Mouse (Mus musculus): ENCODE measurements around the gene Tuba1b. TPM values are rescaled to one million over a fixed set of nuclear protein-coding genes. Genes with fewer than 3 reads are reported as not detected.
"Not testable (repeated sequence)": the region's sequence is repeated elsewhere in the genome, so short reads cannot be mapped to it uniquely, and the experiment has no call there.

Tuba1b gene
- polyA plus RNA-seq, 1 experiment from 2014 or later, result 435 TPM

- no peak overlapping the region for H3K9ac ChIP-seq (ENCODE audit: low read depth, low read length)
- WGBS, result 73% methylated on average over 14 of the region's 14 CpGs
- H3K4me1 ChIP-seq (replicated peaks; ENCODE audit: control insufficient read depth, insufficient read depth, low read length), result no peaks in the 10 kb centered on the region
- H3K36me3 ChIP-seq (ENCODE audit: control insufficient read depth, insufficient read depth), result no peaks in the 10 kb centered on the region
- ATAC-seq, result no peak
- no peak overlapping the region for H3K27ac ChIP-seq (ENCODE audit: low read depth, low read length)
- no peak overlapping the region for H3K4me3 ChIP-seq (ENCODE audit: low read depth, low read length)
- H3K9me3 ChIP-seq (ENCODE audit: control insufficient read depth), result no peaks in the 10 kb centered on the region
- H3K4me2 ChIP-seq (replicated peaks; ENCODE audit: low read depth), result no peak overlapping the region
- no peaks in the 10 kb centered on the region for H3K27me3 ChIP-seq (replicated peaks; ENCODE audit: control insufficient read depth, insufficient read depth, low read length)
- no peak for TF ChIP-seq CTCF (IDR thresholded peaks at IDR 0.05; ENCODE audit: low read depth)
These were observed 43.5 kb upstream of the Tuba1b start for GRCm38 (mm10) chr15:98977759-98978408.

GRCm38 (mm10) chr15:98976763-98977758 is 42.7 kb upstream of the Tuba1b start:
- Histone ChIP-seq H3K4me2 (replicated peaks; ENCODE audit: low read depth) (no peak overlapping the region), H3K9ac (ENCODE audit: low read depth, low read length) (no peak overlapping the region)
- no peak for ATAC-seq

GRCm38 (mm10) chr15:98973015-98973614 is 38.8 kb upstream of the Tuba1b start:
- Histone ChIP-seq H3K27me3 (replicated peaks; ENCODE audit: control insufficient read depth, insufficient read depth, low read length) (no peaks in the 10 kb centered on the region), H3K9me3 (ENCODE audit: control insufficient read depth) (no peaks in the 10 kb centered on the region), H3K9ac (ENCODE audit: low read depth, low read length) (no peak overlapping the region), H3K36me3 (ENCODE audit: control insufficient read depth, insufficient read depth) (no peaks in the 10 kb centered on the region), H3K4me3 (ENCODE audit: low read depth, low read length) (no peak overlapping the region), H3K4me2 (replicated peaks; ENCODE audit: low read depth) (no peak overlapping the region), H3K4me1 (replicated peaks; ENCODE audit: control insufficient read depth, insufficient read depth, low read length) (no peaks in the 10 kb centered on the region), H3K27ac (ENCODE audit: low read depth, low read length) (no peak overlapping the region)
- 79% methylated on average over 9 of the region's 9 CpGs for WGBS
- TF ChIP-seq CTCF (IDR thresholded peaks at IDR 0.05; ENCODE audit: low read depth), result no peak
- ATAC-seq, result no peak

More at GRCm38 (mm10) chr15:98976763-98977758, 42.7 kb upstream of the Tuba1b start:
- no peaks in the 10 kb centered on the region for H3K9me3 ChIP-seq (ENCODE audit: control insufficient read depth)
- H3K27me3 ChIP-seq (replicated peaks; ENCODE audit: control insufficient read depth, insufficient read depth, low read length), result no peaks in the 10 kb centered on the region
- H3K36me3 ChIP-seq (ENCODE audit: control insufficient read depth, insufficient read depth), result no peaks in the 10 kb centered on the region
- no peak overlapping the region for H3K27ac ChIP-seq (ENCODE audit: low read depth, low read length)
- TF ChIP-seq CTCF (IDR thresholded peaks at IDR 0.05; ENCODE audit: low read depth), result no peak
- H3K4me3 ChIP-seq (ENCODE audit: low read depth, low read length), result no peak overlapping the region
- no peaks in the 10 kb centered on the region for H3K4me1 ChIP-seq (replicated peaks; ENCODE audit: control insufficient read depth, insufficient read depth, low read length)
- WGBS, result 73% methylated on average over 21 of the region's 21 CpGs

GRCm38 (mm10) chr15:98971576-98972320 is 37.4 kb upstream of the Tuba1b start:
- 60% methylated on average over 15 of the region's 15 CpGs for WGBS
- not testable (repeated sequence) for H3K27ac ChIP-seq (ENCODE audit: low read depth, low read length); H3K9me3 ChIP-seq (ENCODE audit: control insufficient read depth); H3K4me1 ChIP-seq (replicated peaks; ENCODE audit: control insufficient read depth, insufficient read depth, low read length); H3K4me2 ChIP-seq (replicated peaks; ENCODE audit: low read depth); H3K36me3 ChIP-seq (ENCODE audit: control insufficient read depth, insufficient read depth); H3K9ac ChIP-seq (ENCODE audit: low read depth, low read length); H3K27me3 ChIP-seq (replicated peaks; ENCODE audit: control insufficient read depth, insufficient read depth, low read length); H3K4me3 ChIP-seq (ENCODE audit: low read depth, low read length); ATAC-seq

- Histone ChIP-seq H3K27ac (ENCODE audit: low read depth, low read length) (no peak overlapping the region), H3K9ac (ENCODE audit: low read depth, low read length) (no peak overlapping the region), H3K4me2 (replicated peaks; ENCODE audit: low read depth) (no peak overlapping the region), H3K4me1 (replicated peaks; ENCODE audit: control insufficient read depth, insufficient read depth, low read length) (no peaks in the 10 kb centered on the region), H3K9me3 (ENCODE audit: control insufficient read depth) (no peaks in the 10 kb centered on the region), H3K27me3 (replicated peaks; ENCODE audit: control insufficient read depth, insufficient read depth, low read length) (no peaks in the 10 kb centered on the region), H3K36me3 (ENCODE audit: control insufficient read depth, insufficient read depth) (no peaks in the 10 kb centered on the region), H3K4me3 (ENCODE audit: low read depth, low read length) (no peak overlapping the region)
- TF ChIP-seq CTCF (IDR thresholded peaks at IDR 0.05; ENCODE audit: low read depth), result no peak
- no peak for ATAC-seq
- 30% methylated on average over 4 of the region's 4 CpGs for WGBS
These were observed 36.7 kb upstream of the Tuba1b start for GRCm38 (mm10) chr15:98971111-98971510.
